In genomic region chr11:96956009-96956724, GRCm38 (mm10) we compare ENCODE assay signal across 8 mouse cellular contexts. TPM values are rescaled to one million over a fixed set of nuclear protein-coding genes. Genes with fewer than 3 reads are reported as not detected.
A peak's percentile ranks its signal among the peaks of the same experiment; 100 is the strongest.
DNase-seq lines count a peak whose midpoint lies in the region; ATAC-seq lines count a peak whose summit lies in the region.

No protein-coding gene starts in this region.

- H3K9me3 ChIP-seq in midbrain, embryonic 14.5 days (ENCODE audit: control insufficient read depth, low read length): no peaks in the 10 kb centered on the region
- no peaks in the 10 kb centered on the region for H3K9me3 ChIP-seq in midbrain, embryonic 13.5 days
- H3K9me3 ChIP-seq in hindbrain, embryonic 16.5 days (ENCODE audit: control insufficient read depth, low read length): no peaks in the 10 kb centered on the region

- H3K27me3 ChIP-seq in midbrain, embryonic 14.5 days (ENCODE audit: control insufficient read depth, insufficient read depth, low read length): no peaks in the 10 kb centered on the region
- no peaks in the 10 kb centered on the region for H3K27me3 ChIP-seq in midbrain, embryonic 13.5 days
- H3K27me3 ChIP-seq in hindbrain, embryonic 16.5 days (replicated peaks; ENCODE audit: control insufficient read depth, insufficient read depth, low read length): no peaks in the 10 kb centered on the region

- H3K4me3 ChIP-seq in midbrain, embryonic 14.5 days (replicated peaks; ENCODE audit: low read depth, low read length): no peak overlapping the region
- H3K4me3 ChIP-seq in midbrain, embryonic 13.5 days (replicated peaks): no peak overlapping the region
- no peak overlapping the region for H3K4me3 ChIP-seq in hindbrain, embryonic 16.5 days (ENCODE audit: low read length)

- no peaks in the 10 kb centered on the region for H3K4me1 ChIP-seq in midbrain, embryonic 14.5 days (ENCODE audit: control insufficient read depth, insufficient read depth, low read length)
- H3K4me1 ChIP-seq in midbrain, embryonic 13.5 days (replicated peaks): no peaks in the 10 kb centered on the region
- no peaks in the 10 kb centered on the region for H3K4me1 ChIP-seq in hindbrain, embryonic 16.5 days (ENCODE audit: control insufficient read depth, insufficient read depth, low read depth, low read length)

- H3K9ac ChIP-seq in midbrain, embryonic 14.5 days (replicated peaks; ENCODE audit: low read length): no peak overlapping the region
- no peak overlapping the region for H3K9ac ChIP-seq in midbrain, embryonic 13.5 days (replicated peaks)
- no peak overlapping the region for H3K9ac ChIP-seq in hindbrain, embryonic 16.5 days (ENCODE audit: low read depth, low read length)

- H3K27ac ChIP-seq in midbrain, embryonic 14.5 days (replicated peaks; ENCODE audit: low read depth, low read length): no peak overlapping the region
- no peak overlapping the region for H3K27ac ChIP-seq in midbrain, embryonic 13.5 days
- H3K27ac ChIP-seq in hindbrain, embryonic 16.5 days (ENCODE audit: low read depth, low read length): no peak overlapping the region

- intact Hi-C loops in left cerebral cortex, postnatal 36 days (cut with DNase I): no loop called here

- H3K36me3 ChIP-seq in midbrain, embryonic 14.5 days (ENCODE audit: control insufficient read depth, insufficient read depth, low read length): peaks cover 92% of the 10 kb centered on the region
- H3K36me3 ChIP-seq in midbrain, embryonic 13.5 days: peaks cover 95% of the 10 kb centered on the region
- peaks cover 51% of the 10 kb centered on the region for H3K36me3 ChIP-seq in hindbrain, embryonic 16.5 days (ENCODE audit: control insufficient read depth, insufficient read depth, low read length)

- H3K4me2 ChIP-seq in midbrain, embryonic 14.5 days (ENCODE audit: low read length): no peak overlapping the region
- H3K4me2 ChIP-seq in midbrain, embryonic 13.5 days (replicated peaks): no peak overlapping the region
- H3K4me2 ChIP-seq in hindbrain, embryonic 16.5 days (ENCODE audit: low read length): no peak overlapping the region

- no peak for ATAC-seq in midbrain, embryonic 14.5 days (ENCODE audit: low FRiP score, low TSS enrichment)
- no peak for ATAC-seq in midbrain, embryonic 13.5 days
- peak; percentile 70 for ATAC-seq in megakaryocyte-erythroid progenitor cell, adult 5-6 weeks (replicated peaks; ENCODE audit: low FRiP score, low TSS enrichment, poor library complexity, severe bottlenecking)
- no peak for ATAC-seq in hindbrain, embryonic 16.5 days

- WGBS in midbrain, embryonic 14.5 days: 63% methylated on average over 20 of the region's 20 CpGs
- WGBS in midbrain, embryonic 13.5 days: 62% methylated on average over 20 of the region's 20 CpGs
- WGBS in hindbrain, embryonic 16.5 days: 58% methylated on average over 16 of the region's 20 CpGs

- DNase-seq in cerebellum, postnatal 10 days: peak; percentile 52 to 63
- no peak for DNase-seq in cerebellum, adult 18-20 months
- DNase-seq in midbrain, embryonic 14.5 days: peak; percentile 62
- peak; percentile 40 to 69 for DNase-seq in gastrocnemius, adult 8-10 months (ENCODE audit: low spot score in 2 of 2)
- DNase-seq in left cerebral cortex, postnatal 36 days (ENCODE audit: low spot score in 2 of 2): no peak

RNA-seq across cellular contexts. Expression of gene Pnpo, which starts 12.4 kb away (rescaled TPM):
- polyA plus RNA-seq in midbrain, embryonic 14.5 days (2014; fragmentation: Nextera tagmentation; extraction: Ambion mirVana): 18.9 and 20.9 TPM in 2 replicates
- 18.2 and 18.3 TPM in 2 replicates for polyA plus RNA-seq in midbrain, embryonic 13.5 days (2015; fragmentation: Nextera tagmentation; extraction: Ambion mirVana)
- total RNA-seq in gastrocnemius, adult 8-10 months (2022): 1 to 10 TPM; 7.4 to 9.3 (median 8.0) TPM
- total RNA-seq in megakaryocyte-erythroid progenitor cell, adult 5-6 weeks (2014; fragmentation: Nextera tagmentation): 13.7 and 18.5 TPM in 2 replicates
- total RNA-seq in megakaryocyte-erythroid progenitor cell, adult 5-6 weeks (2017): 25.9 and 29.0 TPM in 2 replicates
- total RNA-seq in left cerebral cortex, postnatal 36 days (2021): 10 to 100 TPM; 36.1 to 43.1 TPM
- 36.2 and 37.3 TPM in 2 replicates for polyA plus RNA-seq in hindbrain, embryonic 16.5 days (2015; fragmentation: Nextera tagmentation; extraction: Ambion mirVana)

RNA-seq across cellular contexts. Expression of gene Sp2, which starts 26.6 kb away (rescaled TPM):
- polyA plus RNA-seq in midbrain, embryonic 14.5 days (2014; fragmentation: Nextera tagmentation; extraction: Ambion mirVana): 12.3 and 17.2 TPM in 2 replicates
- polyA plus RNA-seq in midbrain, embryonic 13.5 days (2015; fragmentation: Nextera tagmentation; extraction: Ambion mirVana): 18.5 and 19.6 TPM in 2 replicates
- total RNA-seq in gastrocnemius, adult 8-10 months (2022): 10 to 100 TPM in 2 of 4 experiments, 1 to 10 TPM in 2; 8.6 to 12.5 (median 10.4) TPM
- 15.5 and 16.1 TPM in 2 replicates for total RNA-seq in megakaryocyte-erythroid progenitor cell, adult 5-6 weeks (2014; fragmentation: Nextera tagmentation)
- total RNA-seq in megakaryocyte-erythroid progenitor cell, adult 5-6 weeks (2017): 2.4 and 4.8 TPM in 2 replicates
- total RNA-seq in left cerebral cortex, postnatal 36 days (2021): 10 to 100 TPM; 13.1 to 14.5 TPM
- 13.5 and 19.0 TPM in 2 replicates for polyA plus RNA-seq in hindbrain, embryonic 16.5 days (2015; fragmentation: Nextera tagmentation; extraction: Ambion mirVana)

RNA-seq across cellular contexts. Expression of gene Prr15l, which starts 28.3 kb away (rescaled TPM):
- polyA plus RNA-seq in midbrain, embryonic 14.5 days (2014; fragmentation: Nextera tagmentation; extraction: Ambion mirVana): 0.16 and 0.24 TPM in 2 replicates
- polyA plus RNA-seq in midbrain, embryonic 13.5 days (2015; fragmentation: Nextera tagmentation; extraction: Ambion mirVana): 0.10 TPM in 1 of 2 replicates, not detected in the other
- total RNA-seq in gastrocnemius, adult 8-10 months (2022): not detected
- total RNA-seq in megakaryocyte-erythroid progenitor cell, adult 5-6 weeks (2014; fragmentation: Nextera tagmentation): not detected in 2 replicates
- total RNA-seq in megakaryocyte-erythroid progenitor cell, adult 5-6 weeks (2017): not detected in 2 replicates
- total RNA-seq in left cerebral cortex, postnatal 36 days (2021): not detected
- polyA plus RNA-seq in hindbrain, embryonic 16.5 days (2015; fragmentation: Nextera tagmentation; extraction: Ambion mirVana): 0.35 and 0.60 TPM in 2 replicates

RNA-seq across cellular contexts. Expression of gene Cdk5rap3, which starts 39.9 kb away (rescaled TPM):
- 85.2 and 90.2 TPM in 2 replicates for polyA plus RNA-seq in midbrain, embryonic 14.5 days (2014; fragmentation: Nextera tagmentation; extraction: Ambion mirVana)
- polyA plus RNA-seq in midbrain, embryonic 13.5 days (2015; fragmentation: Nextera tagmentation; extraction: Ambion mirVana): 103 and 104 TPM in 2 replicates
- total RNA-seq in gastrocnemius, adult 8-10 months (2022): 10 to 100 TPM; 23.0 to 30.7 (median 27.9) TPM
- total RNA-seq in megakaryocyte-erythroid progenitor cell, adult 5-6 weeks (2014; fragmentation: Nextera tagmentation): 31.9 and 56.8 TPM in 2 replicates
- total RNA-seq in megakaryocyte-erythroid progenitor cell, adult 5-6 weeks (2017): 18.3 and 54.6 TPM in 2 replicates
- 10 to 100 TPM; 30.3 to 31.5 TPM for total RNA-seq in left cerebral cortex, postnatal 36 days (2021)
- polyA plus RNA-seq in hindbrain, embryonic 16.5 days (2015; fragmentation: Nextera tagmentation; extraction: Ambion mirVana): 81.2 and 84.8 TPM in 2 replicates

RNA-seq across cellular contexts. Expression of gene Sp6, which starts 57.0 kb away (rescaled TPM):
- polyA plus RNA-seq in midbrain, embryonic 14.5 days (2014; fragmentation: Nextera tagmentation; extraction: Ambion mirVana): 0.15 TPM in 1 of 2 replicates, not detected in the other
- 0.07 and 0.13 TPM in 2 replicates for polyA plus RNA-seq in midbrain, embryonic 13.5 days (2015; fragmentation: Nextera tagmentation; extraction: Ambion mirVana)
- total RNA-seq in gastrocnemius, adult 8-10 months (2022): under 1 TPM in 2 of 4 experiments, not detected in 2; 0.07 to 0.13 TPM
- 0.28 TPM in 1 of 2 replicates, not detected in the other for total RNA-seq in megakaryocyte-erythroid progenitor cell, adult 5-6 weeks (2014; fragmentation: Nextera tagmentation)
- 0.38 TPM in 1 of 2 replicates, not detected in the other for total RNA-seq in megakaryocyte-erythroid progenitor cell, adult 5-6 weeks (2017)
- total RNA-seq in left cerebral cortex, postnatal 36 days (2021): 1 to 10 TPM; 2.2 to 2.5 TPM
- polyA plus RNA-seq in hindbrain, embryonic 16.5 days (2015; fragmentation: Nextera tagmentation; extraction: Ambion mirVana): 0.32 and 0.35 TPM in 2 replicates

Comparison
In these comparisons a context has a peak if more than half of its experiments do, and no peak if none do; other contexts are left out.
1. DNase-seq: peak in cerebellum, postnatal 10 days (2 of 2), midbrain, embryonic 14.5 days (single experiment) and gastrocnemius, adult 8-10 months (2 of 2); none in cerebellum, adult 18-20 months (0 of 2) and left cerebral cortex, postnatal 36 days (0 of 2).